Mouse (Mus musculus) ES-E14 (cell line): ENCODE results near the gene Gtpbp1. TPM values are rescaled to one million over a fixed set of nuclear protein-coding genes. Genes with fewer than 3 reads are reported as not detected.

Source experiments
- DNase-seq: peaks from one replicate; pipeline ENCODE4 v3.0.0-alpha.2; 2013; ENCODE audit warnings: low read depth, low spot score
- H3K27ac ChIP-seq: 2 replicates; pipeline ENCODE4 v1.5.1; 2012; ENCODE audit warnings: low read depth, mild to moderate bottlenecking, low read length, moderate library complexity, mixed read lengths; ENCODE audit not compliant: poor library complexity, insufficient read depth, severe bottlenecking
- H3K36me3 ChIP-seq: 2 replicates; pipeline ENCODE4 v1.6.1; 2012; ENCODE audit warnings: mild to moderate bottlenecking, low read length, moderate library complexity, mixed read lengths; ENCODE audit not compliant: control insufficient read depth, poor library complexity, insufficient read depth, severe bottlenecking
- H3K4me1 ChIP-seq, 2 experiments: fragments of 150-350 bp in 1 of 2; sonication (generic) in 1 of 2; 2 replicates each; pipeline ENCODE4 v1.6.1; 2012; ENCODE audit warnings: low read length in 2 of 2, mild to moderate bottlenecking in 1 of 2, mixed read lengths in 1 of 2; ENCODE audit not compliant: control insufficient read depth in 2 of 2, insufficient read depth in 2 of 2, poor library complexity in 1 of 2
- H3K4me3 ChIP-seq, 2 experiments: fragments of 150-350 bp in 1 of 2; sonication (generic) in 1 of 2; 2 replicates each; pipeline ENCODE4 v1.5.1; 2012; ENCODE audit warnings: low read length in 2 of 2, low read depth in 1 of 2, mild to moderate bottlenecking in 1 of 2, mixed read lengths in 1 of 2; ENCODE audit not compliant: insufficient read depth in 1 of 2, poor library complexity in 1 of 2, severe bottlenecking in 1 of 2
- H3K9ac ChIP-seq: 2 replicates; pipeline ENCODE4 v1.6.1; 2012; ENCODE audit warnings: low read depth, mild to moderate bottlenecking, low read length, mixed read lengths; ENCODE audit not compliant: poor library complexity, insufficient read depth, severe bottlenecking
- H3K9me3 ChIP-seq: fragments of 150-350 bp; sonication (generic); 2 replicates; pipeline ENCODE4 v1.6.1; 2012; ENCODE audit warnings: low read depth, mild to moderate bottlenecking, low read length; ENCODE audit not compliant: control insufficient read depth, insufficient read depth
- CHD2 ChIP-seq: IDR thresholded peaks from 2 replicates; pipeline ENCODE4 v1.6.1; 2014; ENCODE audit warnings: mild to moderate bottlenecking, low read depth, low read length, inconsistent platforms
- HCFC1 ChIP-seq: IDR thresholded peaks from 2 replicates; pipeline ENCODE4 v1.6.1; 2012; ENCODE audit warnings: low read length, inconsistent platforms, borderline replicate concordance; ENCODE audit not compliant: insufficient read depth
- MAFK ChIP-seq: IDR thresholded peaks from 2 replicates; pipeline ENCODE4 v1.6.1; 2014; ENCODE audit warnings: mild to moderate bottlenecking, low read depth, low read length, inconsistent platforms; ENCODE audit not compliant: insufficient read depth
- ZC3H11A ChIP-seq: IDR thresholded peaks from 2 replicates; pipeline ENCODE4 v1.6.1; 2012; ENCODE audit warnings: low read depth, mild to moderate bottlenecking, inconsistent platforms, low read length, borderline replicate concordance
- ZNF384 ChIP-seq: IDR thresholded peaks from 2 replicates; pipeline ENCODE4 v1.6.1; 2012; ENCODE audit warnings: low read depth, low read length, inconsistent platforms
- in situ Hi-C, 2 experiments: fragments of 600-800 bp; cut with MboI; formaldehyde crosslinking; loops; one replicate each; pipeline ENCODE4 v1.15.1; 2025; ENCODE audit warnings: low sequenced_read_pairs in 2 of 2, inconsistent platforms in 1 of 2; ENCODE audit not compliant: unreplicated experiment in 2 of 2
- total RNA-seq: library from RNA; depleted of rRNA; stranded (reverse); fragments of 300-350 nt; gene quantifications from 2 replicates; pipeline ENCODE4 v1.2.3, GENCODE M21; 2012; rRNA removed

Gene Gtpbp1
- total RNA-seq, result 45.3 and 48.1 TPM in 2 replicates

- in situ Hi-C loops, result no loop called here
- peak within 1 kb of the TSS; percentile 94 to 96 for H3K4me3 ChIP-seq
- peaks cover 6% of the 10 kb centered on the region; the same call in 1 of the 2 replicates for H3K36me3 ChIP-seq
- peaks cover 2 to 7% of the 10 kb centered on the region in 2 experiments; a peak in 1 of 4 replicates for H3K4me1 ChIP-seq
- TF ChIP-seq MAFK (no peak), ZC3H11A (no peak), CHD2 (peak; percentile 92)
- peak within 1 kb of the TSS; percentile 95 for H3K9ac ChIP-seq
- DNase-seq, result peak; percentile 100
- 0 out of 2 replicates have a peak within 1 kb of the TSS, but pooled peaks have one; percentile 1 for H3K27ac ChIP-seq
- no peaks in the 10 kb centered on the region for H3K9me3 ChIP-seq
Observed at GRCm38 (mm10) chr15:79690426-79691022, at the start of gene Gtpbp1. Gene Gtpbp1 (plus strand): TSS chr15:79690845.

DNA sequence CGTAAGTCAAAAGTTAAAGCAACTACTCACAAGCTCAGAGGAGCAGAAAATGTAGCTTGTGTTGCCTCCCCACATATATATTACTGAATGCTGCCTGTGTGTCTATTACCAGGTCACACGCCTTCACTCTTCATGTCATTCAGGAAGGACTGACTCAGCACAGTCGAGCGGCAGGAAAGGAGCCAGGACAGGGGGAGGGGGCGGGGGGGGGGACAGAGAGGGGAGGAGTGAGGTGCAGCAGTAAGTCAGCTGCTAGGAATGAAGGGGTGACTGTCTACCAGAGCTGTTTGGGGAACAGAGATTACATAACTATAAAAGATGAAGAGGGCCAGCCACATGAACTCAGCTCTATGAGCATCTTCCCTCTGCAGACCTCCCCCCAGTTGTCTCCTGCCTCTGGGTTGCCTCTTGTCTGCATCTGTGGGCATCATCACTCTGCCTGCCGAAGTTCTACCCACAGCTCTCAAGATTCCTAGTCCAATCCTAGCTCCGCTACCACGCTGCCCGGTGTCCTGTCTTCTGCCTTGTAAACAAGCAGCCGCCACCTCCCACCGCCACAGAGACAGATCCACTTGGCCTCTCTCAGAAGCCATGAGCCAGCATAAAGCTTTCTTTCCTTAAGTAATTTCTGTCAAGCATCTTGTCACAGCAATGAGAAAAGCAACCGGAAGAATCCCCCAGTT is 49.4 kb upstream of the Gtpbp1 start:
- H3K9ac ChIP-seq, result no peak overlapping the region
- in situ Hi-C loops, result no loop called here

DNA sequence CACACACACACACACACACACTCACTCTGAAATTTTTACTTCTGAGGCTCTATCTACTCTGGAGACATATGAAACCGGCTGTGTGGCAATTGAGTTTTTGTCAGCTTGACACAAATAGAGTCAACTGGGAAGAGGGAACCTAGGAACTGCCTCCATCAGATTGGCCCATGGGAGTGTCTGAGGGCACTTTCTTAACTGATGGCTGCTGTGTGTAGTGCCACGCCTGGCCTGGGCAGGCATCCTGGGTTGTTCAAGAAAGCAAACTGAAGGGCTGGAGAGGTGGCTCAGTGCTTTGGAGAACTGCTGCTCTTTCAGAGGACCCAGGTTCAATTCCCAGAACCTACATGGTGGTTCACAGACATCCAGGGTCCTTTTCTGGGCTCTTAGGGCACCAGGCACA is 45.2 kb upstream of the Gtpbp1 start:
- Histone ChIP-seq H3K4me3 (no peak overlapping the region), H3K36me3 (no peaks in the 10 kb centered on the region), H3K4me1 (peaks cover 0 to 4% of the 10 kb centered on the region in 2 experiments; a peak in 1 of 4 replicates), H3K9ac (no peak overlapping the region), H3K9me3 (no peaks in the 10 kb centered on the region), H3K27ac (no peak overlapping the region)
- no peak for DNase-seq
- no peak for TF ChIP-seq HCFC1
- TF ChIP-seq CHD2, result no peak
- TF ChIP-seq MAFK, result no peak
- TF ChIP-seq ZNF384, result no peak
- TF ChIP-seq ZC3H11A, result no peak
- in situ Hi-C loops, result no loop called here

More for the DNA sequence above, 49.4 kb upstream of the Gtpbp1 start:
- DNase-seq, result no peak
- no peaks in the 10 kb centered on the region for H3K36me3 ChIP-seq
- TF ChIP-seq ZC3H11A (no peak), ZNF384 (no peak), CHD2 (no peak), HCFC1 (no peak), MAFK (no peak)
- peaks cover 0 to 2% of the 10 kb centered on the region in 2 experiments; a peak in 1 of 4 replicates for H3K4me1 ChIP-seq
- no peak overlapping the region for H3K4me3 ChIP-seq
- no peak overlapping the region for H3K27ac ChIP-seq
- H3K9me3 ChIP-seq, result no peaks in the 10 kb centered on the region

- no peak for DNase-seq
- no peaks in the 10 kb centered on the region for H3K36me3 ChIP-seq
- no peak overlapping the region for H3K27ac ChIP-seq
- in situ Hi-C loops, result no loop called here
- no peak overlapping the region for H3K9ac ChIP-seq
- no peak for TF ChIP-seq MAFK
- no peak for TF ChIP-seq ZC3H11A
- TF ChIP-seq ZNF384, result no peak
- TF ChIP-seq HCFC1, result no peak
- no peak for TF ChIP-seq CHD2
- H3K9me3 ChIP-seq, result no peaks in the 10 kb centered on the region
- H3K4me3 ChIP-seq, result no peak overlapping the region
- peaks cover 0 to 2% of the 10 kb centered on the region in 2 experiments; a peak in 1 of 4 replicates for H3K4me1 ChIP-seq
Observed at GRCm38 (mm10) chr15:79648130-79648529, 42.5 kb upstream of the Gtpbp1 start.
